Mouse (Mus musculus): ENCODE data around the gene 2010111I01Rik.

DNA sequence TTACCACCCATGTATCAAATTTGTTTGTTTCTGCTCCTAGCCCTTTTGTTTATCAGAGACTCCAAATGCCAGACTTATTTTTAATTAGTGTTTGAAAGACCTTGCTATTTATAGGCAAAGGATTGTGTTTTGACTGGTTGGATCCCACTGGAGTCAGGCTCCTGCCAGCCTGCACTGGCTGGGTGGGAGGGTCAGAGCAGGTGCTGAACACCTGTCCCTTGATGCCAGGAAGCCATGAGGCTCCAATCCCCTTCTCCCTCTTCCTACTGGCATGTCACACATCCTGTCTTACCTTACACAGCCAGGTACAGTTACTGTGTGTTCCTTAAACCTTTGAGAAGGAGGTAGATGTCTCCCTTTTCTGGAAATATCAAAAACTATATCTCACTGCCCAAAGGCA is 318.5 kb downstream of the 2010111I01Rik start:
- TF ChIP-seq CTCF (IDR thresholded peaks at IDR 0.05; ENCODE audit: low read depth, low read length) (no peak), POLR2A (IDR thresholded peaks at IDR 0.05; ENCODE audit: insufficient read depth, low read length) (no peak)
